15 mouse cellular contexts compared by ENCODE assay signal in genomic region chrX:57916705-57917104, GRCm38 (mm10).
DNase-seq lines count a peak whose midpoint lies in the region; ATAC-seq lines count a peak whose summit lies in the region.
"Had no signal": no experiment of that assay in that cellular context is flagged by ENCODE, and none has a peak within 500 bp of the region (broad histone marks: within the 10 kb centered on the region; RNA-seq: fewer than 3 reads in every experiment).

No protein-coding gene starts in this region.

- H3K9ac ChIP-seq in forebrain, embryonic 12.5 days: no peak overlapping the region
- H3K9ac ChIP-seq in forebrain, embryonic 16.5 days (replicated peaks; ENCODE audit: low read depth, low read length): no peak overlapping the region
- no peak overlapping the region for H3K9ac ChIP-seq in hindbrain, embryonic 13.5 days
- no peak overlapping the region for H3K9ac ChIP-seq in midbrain, embryonic 12.5 days (replicated peaks)
- no peak overlapping the region for H3K9ac ChIP-seq in neural tube, embryonic 15.5 days (replicated peaks)
- H3K9ac ChIP-seq: lung, embryonic 15.5 days had no signal

- WGBS in forebrain, embryonic 12.5 days: 16% methylated on average over 11 of the region's 11 CpGs
- WGBS in forebrain, embryonic 16.5 days: 21% methylated on average over 11 of the region's 11 CpGs
- 21% methylated on average over 11 of the region's 11 CpGs for WGBS in hindbrain, embryonic 13.5 days
- WGBS in midbrain, embryonic 12.5 days: 22% methylated on average over 11 of the region's 11 CpGs
- WGBS in neural tube, embryonic 15.5 days: 32% methylated on average over 11 of the region's 11 CpGs

- peaks cover 15% of the 10 kb centered on the region for H3K27me3 ChIP-seq in forebrain, embryonic 12.5 days
- peaks cover 5% of the 10 kb centered on the region; the same call in 1 of the 2 replicates for H3K27me3 ChIP-seq in forebrain, embryonic 16.5 days (replicated peaks; ENCODE audit: control insufficient read depth, insufficient read depth, low read length)
- peaks cover 27% of the 10 kb centered on the region; the same call in 1 of the 2 replicates for H3K27me3 ChIP-seq in hindbrain, embryonic 13.5 days
- H3K27me3 ChIP-seq in midbrain, embryonic 12.5 days: peaks cover 7% of the 10 kb centered on the region; the same call in 1 of the 2 replicates
- peaks cover 12% of the 10 kb centered on the region; the same call in 1 of the 2 replicates for H3K27me3 ChIP-seq in neural tube, embryonic 15.5 days (replicated peaks)

- no peaks in the 10 kb centered on the region; the same call in 1 of the 2 replicates for H3K4me1 ChIP-seq in forebrain, embryonic 12.5 days
- peaks cover 3% of the 10 kb centered on the region; the same call in 1 of the 2 replicates for H3K4me1 ChIP-seq in forebrain, embryonic 16.5 days (replicated peaks; ENCODE audit: control insufficient read depth, insufficient read depth, low read length)
- H3K4me1 ChIP-seq in hindbrain, embryonic 13.5 days (replicated peaks): no peaks in the 10 kb centered on the region
- no peaks in the 10 kb centered on the region for H3K4me1 ChIP-seq in midbrain, embryonic 12.5 days
- H3K4me1 ChIP-seq in neural tube, embryonic 15.5 days: 0 out of 2 replicates have a peak, but pooled peaks cover 2% of the 10 kb centered on the region
- H3K4me1 ChIP-seq: lung, embryonic 15.5 days had no signal

- no peak for DNase-seq in liver
- DNase-seq in right cerebral cortex, adult 18-20 months: no peak
- DNase-seq in frontal cortex, adult 2 months (ENCODE audit: extremely low spot score in 1 of 2, low spot score in 1 of 2): no peak
- DNase-seq: cerebellum, adult 8-10 months; heart, postnatal 36 days; left cerebral cortex, postnatal 4 days; right cerebral cortex, postnatal 4 days; thymus, postnatal 36 days had no signal

- peak overlapping the region; percentile 32; the same call in 1 of the 2 replicates for H3K4me2 ChIP-seq in forebrain, embryonic 12.5 days
- H3K4me2 ChIP-seq in forebrain, embryonic 16.5 days (ENCODE audit: low read length): no peak overlapping the region
- H3K4me2 ChIP-seq in hindbrain, embryonic 13.5 days: peak overlapping the region; percentile 17; the same call in 1 of the 2 replicates
- H3K4me2 ChIP-seq in midbrain, embryonic 12.5 days (replicated peaks): peak overlapping the region; percentile 46
- peak overlapping the region; percentile 22 for H3K4me2 ChIP-seq in neural tube, embryonic 15.5 days
- H3K4me2 ChIP-seq: lung, embryonic 15.5 days had no signal

- H3K9me3 ChIP-seq in forebrain, embryonic 12.5 days: no peaks in the 10 kb centered on the region
- no peaks in the 10 kb centered on the region for H3K9me3 ChIP-seq in forebrain, embryonic 16.5 days (ENCODE audit: control insufficient read depth, low read length)
- H3K9me3 ChIP-seq in hindbrain, embryonic 13.5 days: no peaks in the 10 kb centered on the region
- no peaks in the 10 kb centered on the region for H3K9me3 ChIP-seq in midbrain, embryonic 12.5 days
- H3K9me3 ChIP-seq in neural tube, embryonic 15.5 days (replicated peaks): no peaks in the 10 kb centered on the region
- H3K9me3 ChIP-seq: lung, embryonic 15.5 days had no signal

- H3K4me3 ChIP-seq in forebrain, embryonic 12.5 days (replicated peaks): no peak overlapping the region
- no peak overlapping the region for H3K4me3 ChIP-seq in forebrain, embryonic 16.5 days (replicated peaks; ENCODE audit: low read length)
- H3K4me3 ChIP-seq in hindbrain, embryonic 13.5 days: no peak overlapping the region
- H3K4me3 ChIP-seq in midbrain, embryonic 12.5 days: no peak overlapping the region
- H3K4me3 ChIP-seq in neural tube, embryonic 15.5 days (replicated peaks): no peak overlapping the region
- H3K4me3 ChIP-seq: lung, embryonic 15.5 days had no signal

- H3K27ac ChIP-seq in forebrain, embryonic 12.5 days: no peak overlapping the region
- no peak overlapping the region for H3K27ac ChIP-seq in forebrain, embryonic 16.5 days (ENCODE audit: low read length)
- no peak overlapping the region for H3K27ac ChIP-seq in hindbrain, embryonic 13.5 days
- no peak overlapping the region for H3K27ac ChIP-seq in midbrain, embryonic 12.5 days (replicated peaks)
- no peak overlapping the region for H3K27ac ChIP-seq in neural tube, embryonic 15.5 days (replicated peaks)
- H3K27ac ChIP-seq: lung, embryonic 15.5 days had no signal

- ATAC-seq in forebrain, embryonic 12.5 days (ENCODE audit: low FRiP score): 0 out of 2 replicates have a peak, but pooled peaks have one; percentile 12
- no peak for ATAC-seq in forebrain, embryonic 16.5 days
- ATAC-seq in hindbrain, embryonic 13.5 days (ENCODE audit: low FRiP score): no peak
- peak; percentile 43; the same call in 1 of the 2 replicates for ATAC-seq in midbrain, embryonic 12.5 days (ENCODE audit: low FRiP score, low read depth)
- ATAC-seq in neural tube, embryonic 15.5 days (ENCODE audit: low FRiP score): no peak

- H3K36me3 ChIP-seq in forebrain, embryonic 12.5 days (replicated peaks): no peaks in the 10 kb centered on the region
- no peaks in the 10 kb centered on the region for H3K36me3 ChIP-seq in forebrain, embryonic 16.5 days (ENCODE audit: control insufficient read depth, insufficient read depth)
- H3K36me3 ChIP-seq in hindbrain, embryonic 13.5 days: no peaks in the 10 kb centered on the region
- no peaks in the 10 kb centered on the region for H3K36me3 ChIP-seq in midbrain, embryonic 12.5 days
- H3K36me3 ChIP-seq in neural tube, embryonic 15.5 days: no peaks in the 10 kb centered on the region
- H3K36me3 ChIP-seq: G1E; lung, embryonic 15.5 days had no signal

Comparison
In these comparisons a context has a peak if more than half of its experiments do, and no peak if none do; other contexts are left out.
1. ATAC-seq: peak in forebrain, embryonic 12.5 days (single experiment) and midbrain, embryonic 12.5 days (single experiment); none in forebrain, embryonic 16.5 days (single experiment), hindbrain, embryonic 13.5 days (single experiment) and neural tube, embryonic 15.5 days (single experiment).